Mouse (Mus musculus) heart, postnatal 4 days (tissue): Measurements from ENCODE around the gene Gm15319. TPM values are rescaled to one million over a fixed set of nuclear protein-coding genes. Genes with fewer than 3 reads are reported as not detected.
"Not testable (repeated sequence)": the region's sequence is repeated elsewhere in the genome, so short reads cannot be mapped to it uniquely, and the experiment has no call there.

Experiments
- DNase-seq: peaks from one replicate; pipeline ENCODE4 v3.0.0; 2021
- total RNA-seq, 2 experiments: library from RNA; stranded (reverse); gene quantifications; 2 replicates each; pipeline ENCODE4 v1.2.3; 2021

Gene Gm15319
- under 1 TPM; 0.21 to 0.43 TPM for total RNA-seq

- DNase-seq = not testable (repeated sequence)
Observed at GRCm38 (mm10) chr8:20363110-20363509, at the start of gene Gm15319. Gene Gm15319 (minus strand): TSS chr8:20363210.

GRCm38 (mm10) chr8:20410355-20410754, 47.3 kb upstream of the Gm15319 start:
- not testable (repeated sequence) for DNase-seq

GRCm38 (mm10) chr8:20408441-20409030, 45.5 kb upstream of the Gm15319 start:
- DNase-seq = peak; percentile 27

- peak; percentile 22 for DNase-seq
Observed at GRCm38 (mm10) chr8:20389363-20389739, 26.3 kb upstream of the Gm15319 start.

DNA sequence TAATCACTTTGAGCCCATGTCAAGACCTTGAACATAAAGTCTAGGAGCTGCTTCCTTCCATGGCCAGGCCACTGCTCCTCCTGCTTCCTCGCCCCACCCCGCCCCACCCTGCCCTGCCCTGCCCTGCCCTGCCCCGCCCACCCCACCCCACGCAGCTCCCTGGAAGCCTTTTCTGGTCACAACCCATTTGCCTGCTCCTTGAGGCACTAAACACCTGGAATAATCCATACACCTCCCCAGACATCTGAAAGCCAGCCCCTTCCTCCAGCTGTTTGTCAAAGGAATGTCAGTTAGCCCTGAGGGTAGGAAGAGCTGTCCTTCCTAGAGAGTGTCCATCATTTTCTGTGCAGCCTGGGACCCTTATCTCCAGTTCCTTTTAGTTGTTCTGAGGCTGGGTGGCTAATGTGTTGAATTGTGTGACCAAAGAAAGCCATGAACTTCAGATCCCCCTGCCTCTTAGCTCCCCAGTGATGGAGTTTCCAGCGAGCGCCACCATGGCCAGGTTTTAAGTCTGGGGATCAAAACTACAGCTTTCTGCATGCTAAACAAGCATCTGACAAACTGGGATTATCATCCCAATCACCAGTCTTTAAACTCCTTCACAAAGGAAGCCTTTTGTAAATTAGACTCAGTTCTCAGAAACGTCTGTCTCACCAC, 25.8 kb upstream of the Gm15319 start:
- peak; percentile 57 for DNase-seq

- DNase-seq = peak; percentile 28
Observed at GRCm38 (mm10) chr8:20387121-20387794, 24.2 kb upstream of the Gm15319 start.

DNA sequence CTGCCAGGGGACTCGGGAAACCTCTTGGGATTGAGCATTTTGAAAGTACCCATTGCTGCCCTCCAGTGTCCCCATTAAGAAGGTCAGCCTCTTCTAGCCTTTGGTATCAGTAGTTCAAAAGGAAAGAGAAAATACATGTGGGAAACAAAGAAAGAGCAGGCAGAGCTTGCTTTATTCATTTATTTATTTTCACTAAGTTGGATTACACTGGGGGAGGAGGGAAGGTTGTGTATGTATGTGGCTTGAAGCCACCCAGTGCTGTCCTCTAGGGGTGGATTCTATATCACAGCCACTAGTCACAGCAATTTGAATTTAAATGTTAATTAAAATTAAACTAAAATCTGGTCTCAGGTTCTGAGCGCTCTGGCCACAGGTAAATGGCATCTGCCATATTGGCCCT, 22.0 kb upstream of the Gm15319 start:
- not testable (repeated sequence) for DNase-seq

GRCm38 (mm10) chr8:20384131-20384530, 21.1 kb upstream of the Gm15319 start:
- DNase-seq = not testable (repeated sequence)

- not testable (repeated sequence) for DNase-seq
Observed at GRCm38 (mm10) chr8:20382146-20382545, 19.1 kb upstream of the Gm15319 start.

- not testable (repeated sequence) for DNase-seq
Observed at GRCm38 (mm10) chr8:20381637-20382036, 18.6 kb upstream of the Gm15319 start.

DNA sequence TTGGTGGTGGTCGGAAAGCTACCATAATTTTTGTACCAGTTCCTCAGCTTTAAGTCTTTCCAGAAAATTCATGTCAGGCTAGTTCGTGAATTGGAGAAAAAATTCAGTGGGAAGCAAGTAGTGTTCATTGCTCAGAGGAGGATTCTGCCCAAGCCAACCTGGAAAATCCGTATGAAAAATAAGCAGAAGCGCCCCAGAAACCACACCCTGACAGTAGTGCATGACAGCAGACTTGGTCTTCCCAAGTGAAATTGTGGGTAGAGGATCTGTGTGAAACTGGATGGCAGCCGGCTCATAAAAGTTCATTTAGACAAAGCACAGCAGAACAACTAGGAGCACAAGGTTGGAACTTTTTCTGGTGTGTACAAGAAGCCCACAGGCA, 18.2 kb upstream of the Gm15319 start:
- not testable (repeated sequence) for DNase-seq

GRCm38 (mm10) chr8:20380590-20381238, 17.7 kb upstream of the Gm15319 start:
- DNase-seq = peak; percentile 17

- DNase-seq = not testable (repeated sequence)
Observed at GRCm38 (mm10) chr8:20379650-20380436, 16.8 kb upstream of the Gm15319 start.

GRCm38 (mm10) chr8:20378786-20379649, 16.0 kb upstream of the Gm15319 start:
- DNase-seq = peak; percentile 42

GRCm38 (mm10) chr8:20378353-20378752, 15.3 kb upstream of the Gm15319 start:
- peak; percentile 38 for DNase-seq

GRCm38 (mm10) chr8:20375698-20376097, 12.7 kb upstream of the Gm15319 start:
- DNase-seq = not testable (repeated sequence)

DNA sequence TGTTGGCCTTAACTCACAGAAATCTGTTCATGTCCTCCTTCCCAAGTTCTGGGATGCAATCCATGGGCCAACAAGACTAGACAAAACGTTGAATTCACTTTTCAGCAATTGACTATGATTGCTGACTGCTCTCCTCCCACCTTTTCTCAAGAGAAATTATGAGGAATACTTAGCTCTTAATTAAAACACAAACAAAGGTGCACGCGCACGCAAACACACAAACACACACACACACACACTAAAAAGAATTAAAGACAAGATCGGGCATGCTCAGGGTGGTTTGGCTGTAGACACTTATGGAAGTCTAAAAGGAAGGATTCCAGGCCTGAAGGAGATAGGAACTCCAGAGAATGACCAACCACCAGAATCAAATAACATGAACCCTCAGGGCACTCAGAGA, 6.6 kb downstream of the Gm15319 start:
- not testable (repeated sequence) for DNase-seq

DNA sequence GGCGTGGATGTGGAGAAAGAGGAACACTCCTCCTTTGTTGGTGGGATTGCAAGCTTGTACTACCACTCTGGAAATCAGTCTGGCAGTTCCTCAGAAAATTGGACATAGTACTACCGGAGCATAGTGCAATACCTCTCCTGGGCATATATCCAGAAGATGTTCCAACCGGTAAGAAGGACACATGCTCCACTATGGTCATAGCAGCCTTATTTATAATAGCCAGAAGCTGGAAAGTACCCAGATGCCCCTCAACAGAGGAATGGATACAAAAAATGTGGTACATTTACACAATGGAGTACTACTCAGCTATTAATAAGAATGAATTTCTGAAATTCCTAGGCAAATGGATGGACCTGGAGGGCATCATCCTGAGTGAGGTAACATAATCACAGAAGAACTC, 9.4 kb downstream of the Gm15319 start:
- DNase-seq = peak; percentile 4

DNA sequence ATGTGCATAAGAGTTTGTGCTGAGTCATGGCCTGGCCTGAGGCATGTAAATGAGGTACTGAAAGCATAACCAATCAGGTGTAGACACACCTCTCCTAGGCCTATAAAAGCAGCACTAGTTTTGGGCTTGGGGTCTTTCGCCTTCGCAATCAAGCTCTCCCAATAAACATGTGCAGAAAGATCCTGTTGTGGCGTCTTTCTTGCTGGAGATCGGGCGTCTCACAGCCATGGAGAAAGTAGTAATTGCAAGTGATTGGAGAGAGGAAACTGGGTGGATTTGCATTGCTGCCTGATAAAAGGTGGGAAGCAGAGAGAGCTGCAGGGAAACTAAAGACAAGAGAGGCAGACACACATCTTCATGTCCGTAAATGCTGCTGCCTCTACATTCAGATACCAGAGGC, 60.3 kb downstream of the Gm15319 start:
- DNase-seq = not testable (repeated sequence)

- DNase-seq = not testable (repeated sequence)
Observed at GRCm38 (mm10) chr8:20300042-20300441, 63.0 kb downstream of the Gm15319 start.

DNA sequence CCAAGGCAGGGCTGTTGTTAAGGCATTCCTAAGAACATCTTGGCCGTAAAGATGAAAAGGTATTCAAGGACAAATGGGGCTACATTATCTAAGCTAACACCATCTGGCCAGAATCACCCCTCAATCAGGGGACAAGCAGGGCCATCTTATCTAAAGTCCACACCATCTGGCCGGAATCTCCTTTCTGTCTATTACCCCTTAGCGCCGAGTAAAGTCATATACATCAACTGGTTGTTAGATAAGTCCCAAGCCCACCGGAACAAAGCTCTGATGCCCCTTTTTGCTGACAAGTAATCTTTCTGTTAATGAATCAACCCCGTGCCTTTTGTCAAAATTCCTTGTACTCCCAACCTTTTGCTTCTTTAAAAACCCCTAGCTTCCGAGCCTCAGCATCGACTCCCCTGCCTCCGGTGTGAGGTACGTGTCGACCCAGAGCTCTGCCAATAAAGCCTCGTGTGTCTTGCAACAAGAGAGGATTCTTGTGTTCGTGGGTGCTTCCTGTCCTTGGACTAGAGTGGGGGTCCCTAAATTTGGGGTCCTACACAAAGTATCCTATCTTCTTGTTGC, 65.0 kb downstream of the Gm15319 start:
- peak; percentile 41 for DNase-seq
